8 mouse cellular contexts compared by ENCODE assay signal in the genomic region with DNA sequence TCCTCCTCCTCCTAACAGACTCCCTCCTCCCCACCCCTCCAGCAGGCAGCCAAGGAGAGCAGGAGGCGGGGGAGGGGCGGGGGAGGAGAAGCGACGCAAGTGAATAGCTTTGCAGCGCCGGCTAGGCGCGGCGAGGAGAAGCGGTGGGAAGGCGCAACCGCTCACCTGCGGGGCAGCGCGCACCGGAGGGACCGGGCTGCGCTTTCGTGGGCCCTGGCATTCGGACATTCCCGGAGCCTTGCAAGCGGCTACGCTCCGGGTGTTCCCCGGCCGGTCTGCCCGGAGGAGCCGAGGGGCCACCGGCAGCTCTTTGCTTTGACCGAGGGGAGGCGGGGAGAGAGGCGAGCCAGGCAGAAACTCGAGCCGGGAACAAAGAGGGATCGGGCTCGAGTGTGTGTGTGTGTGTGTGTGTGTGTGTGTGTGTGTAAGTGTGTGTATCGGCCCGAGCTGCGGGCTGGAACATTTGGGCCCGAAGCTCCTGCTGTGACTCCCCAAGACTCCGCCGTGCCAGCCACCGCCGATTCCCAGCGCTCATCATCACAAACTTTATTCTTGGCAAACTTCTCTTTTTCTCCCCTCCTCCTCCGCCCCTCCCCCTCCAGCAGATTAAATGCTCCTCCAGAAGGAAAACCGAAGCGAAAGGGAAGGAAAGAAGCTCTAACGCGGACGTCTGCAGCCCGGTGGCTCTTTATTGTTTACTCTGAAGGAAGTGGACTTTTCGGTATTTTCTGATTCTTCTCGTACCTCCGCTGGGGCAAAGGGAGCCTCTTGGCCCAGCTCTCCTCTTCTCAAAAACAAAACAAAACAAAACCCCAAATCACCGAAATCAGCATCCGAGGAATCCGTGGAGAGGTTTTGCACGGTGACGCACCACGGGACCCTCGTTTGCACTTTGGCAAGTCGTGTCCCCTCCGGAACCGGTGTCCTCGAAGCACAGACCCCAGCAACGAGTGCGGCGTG. TPM values are rescaled to one million over a fixed set of nuclear protein-coding genes. Genes with fewer than 3 reads are reported as not detected.
A peak's percentile ranks its signal among the peaks of the same experiment; 100 is the strongest.
DNase-seq lines count a peak whose midpoint lies in the region; ATAC-seq and TF ChIP-seq lines count a peak whose summit lies in the region.

A gene (plus strand): TSS at position 281 of the 960 bp plus-strand sequence.

- H3K4me2 ChIP-seq in heart, postnatal 0 days (ENCODE audit: low read depth, low read length), result peak within 1 kb of the TSS; percentile 75

- peak within 1 kb of the TSS; percentile 46; the same call in 1 of the 2 replicates for H3K9ac ChIP-seq in heart, postnatal 0 days (replicated peaks; ENCODE audit: low read depth, low read length)

- H3K36me3 ChIP-seq in heart, postnatal 0 days (replicated peaks; ENCODE audit: control insufficient read depth, insufficient read depth, low read length), result no peaks in the 10 kb centered on the region

- H3K27ac ChIP-seq in brown adipose tissue, adult 24 weeks (replicated peaks; ENCODE audit: low read depth, low read length), result no peak within 1 kb of the TSS
- no peak within 1 kb of the TSS for H3K27ac ChIP-seq in heart, postnatal 0 days (ENCODE audit: low read depth)

- H3K27me3 ChIP-seq in heart, postnatal 0 days (ENCODE audit: control insufficient read depth, insufficient read depth, low read length), result peaks cover 88% of the 10 kb centered on the region

- TF ChIP-seq EP300 in heart, postnatal 0 days (IDR thresholded peaks at IDR 0.05; ENCODE audit: low read depth), result no peak

- peak; percentile 16; the same call in 1 of the 2 replicates for ATAC-seq in heart, postnatal 0 days (ENCODE audit: insufficient read depth, low read depth)
- no peak for ATAC-seq in granulocyte monocyte progenitor cell, adult 5-6 weeks (replicated peaks; ENCODE audit: poor library complexity, severe bottlenecking)

- peak within 1 kb of the TSS; percentile 44 for H3K4me3 ChIP-seq in brown adipose tissue, adult 24 weeks (ENCODE audit: insufficient read depth, low read depth, low read length)
- peak within 1 kb of the TSS; percentile 56 for H3K4me3 ChIP-seq in heart, postnatal 0 days (ENCODE audit: low read depth, low read length)

- under 1% methylated on average over 58 of the region's 69 CpGs for WGBS in heart, postnatal 0 days

- no peak for TF ChIP-seq CTCF in heart, postnatal 0 days (IDR thresholded peaks at IDR 0.05; ENCODE audit: low read depth)

- H3K9me3 ChIP-seq in heart, postnatal 0 days (replicated peaks; ENCODE audit: control insufficient read depth, low read length), result no peaks in the 10 kb centered on the region

- DNase-seq in cerebellum, postnatal 14 days, result peak; percentile 47 to 54
- DNase-seq in cerebellum, adult 11 months, result no peak
- peak; percentile 75 for DNase-seq in CD4-positive helper T cell, adult 2 months (ENCODE audit: low read depth, low spot score)
- no peak for DNase-seq in heart, postnatal 0 days (ENCODE audit: low spot score)
- DNase-seq in liver, result peak; percentile 41
- DNase-seq in neural tube, embryonic 10.5 days (ENCODE audit: extremely low spot score, low spot score), result peak; percentile 87

- peaks cover 4% of the 10 kb centered on the region; the same call in 1 of the 2 replicates for H3K4me1 ChIP-seq in brown adipose tissue, adult 24 weeks (ENCODE audit: control insufficient read depth, insufficient read depth, insufficient read length, low read length)
- peaks cover 17% of the 10 kb centered on the region; the same call in 1 of the 2 replicates for H3K4me1 ChIP-seq in heart, postnatal 0 days (ENCODE audit: control insufficient read depth, insufficient read depth)

RNA-seq across cellular contexts. Expression of the gene that starts here (rescaled TPM):
- not detected in 2 replicates for polyA plus RNA-seq in brown adipose tissue, adult 24 weeks (2012; ENCODE audit: insufficient read depth, insufficient read length, missing spikeins)
- 4.8 TPM in 1 of 2 replicates, not detected in the other for total RNA-seq in heart, postnatal 0 days (2014; rRNA removed; ENCODE audit: low replicate concordance)
- 0.87 and 1.2 TPM in 2 replicates for polyA plus RNA-seq in heart, postnatal 0 days (2015; fragmentation: Nextera tagmentation; extraction: Ambion mirVana)
- total RNA-seq in granulocyte monocyte progenitor cell, adult 5-6 weeks (2014; fragmentation: Nextera tagmentation), result not detected in 2 replicates
- total RNA-seq in granulocyte monocyte progenitor cell, adult 5-6 weeks (2017), result not detected in 2 replicates

Comparison
In these comparisons a context has a peak if more than half of its experiments do, and no peak if none do; other contexts are left out.
1. DNase-seq: peak in cerebellum, postnatal 14 days (2 of 2), CD4-positive helper T cell, adult 2 months (single experiment), liver (single experiment) and neural tube, embryonic 10.5 days (single experiment); none in cerebellum, adult 11 months (single experiment) and heart, postnatal 0 days (single experiment).